In the genomic region with DNA sequence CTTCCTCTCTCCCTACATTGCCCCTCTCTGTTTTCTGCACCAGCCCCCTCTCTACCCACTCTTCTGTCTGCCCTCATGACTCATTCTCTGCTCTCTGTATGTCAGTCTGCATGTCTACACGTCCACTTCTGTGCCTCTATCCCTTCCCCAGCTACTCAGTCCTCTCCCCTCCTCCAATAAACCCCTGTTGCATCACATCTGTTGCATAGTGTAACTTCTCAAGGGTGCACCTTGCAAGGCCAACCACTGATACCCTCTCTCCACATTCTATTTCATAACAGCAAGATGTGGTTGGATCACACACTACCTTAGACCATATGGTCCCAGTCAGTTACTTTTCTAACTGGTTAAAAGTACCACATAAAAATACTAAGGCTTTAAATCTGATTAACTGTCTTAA, we compare ENCODE assay signal across 21 mouse cellular contexts.
"Had no signal": no experiment of that assay in that cellular context is flagged by ENCODE, and none has a peak within 500 bp of the region (broad histone marks: within the 10 kb centered on the region; RNA-seq: fewer than 3 reads in every experiment).

No protein-coding gene starts in this region.

- H3K9me3 ChIP-seq: lung, embryonic 15.5 days; midbrain, embryonic 15.5 days; neural tube, embryonic 15.5 days had no signal

- H3K27me3 ChIP-seq: lung, embryonic 15.5 days; megakaryocyte, embryonic 14.5 days; midbrain, embryonic 13.5 days; midbrain, embryonic 15.5 days; neural tube, embryonic 13.5 days; neural tube, embryonic 15.5 days had no signal

- DNase-seq: liver, postnatal 0 days; lung, adult 2 months; lung, postnatal 14 days; lung, postnatal 36 days; retina, postnatal 1 day; right cerebral cortex, adult 18-20 months; right cerebral cortex, postnatal 25 days; right cerebral cortex, postnatal 4 days; spleen, adult 18-20 months; thymus, adult 18-20 months; thymus, postnatal 14 days; thymus, postnatal 36 days had no signal

- H3K4me1 ChIP-seq: lung, embryonic 15.5 days; midbrain, embryonic 13.5 days; midbrain, embryonic 15.5 days; neural tube, embryonic 13.5 days; neural tube, embryonic 15.5 days had no signal

- H3K4me3 ChIP-seq: lung, embryonic 15.5 days; megakaryocyte, embryonic 14.5 days; midbrain, embryonic 13.5 days; midbrain, embryonic 15.5 days; neural tube, embryonic 13.5 days; neural tube, embryonic 15.5 days had no signal

- H3K9ac ChIP-seq: liver, postnatal 0 days; lung, embryonic 15.5 days; midbrain, embryonic 13.5 days; midbrain, embryonic 15.5 days; neural tube, embryonic 13.5 days; neural tube, embryonic 15.5 days had no signal

- H3K36me3 ChIP-seq: lung, embryonic 15.5 days; midbrain, embryonic 13.5 days; midbrain, embryonic 15.5 days; neural tube, embryonic 13.5 days; neural tube, embryonic 15.5 days had no signal

- H3K4me2 ChIP-seq: lung, embryonic 15.5 days; midbrain, embryonic 11.5 days; midbrain, embryonic 13.5 days; midbrain, embryonic 15.5 days; neural tube, embryonic 13.5 days; neural tube, embryonic 15.5 days had no signal

- ATAC-seq: liver, postnatal 0 days; lung, postnatal 0 days; midbrain, embryonic 13.5 days; midbrain, embryonic 15.5 days had no signal

- H3K27ac ChIP-seq: lung, embryonic 15.5 days; macrophage; midbrain, embryonic 13.5 days; midbrain, embryonic 15.5 days; neural tube, embryonic 13.5 days; neural tube, embryonic 15.5 days had no signal
